Mouse (Mus musculus): ENCODE data around the gene Camk1d. TPM values are rescaled to one million over a fixed set of nuclear protein-coding genes. Genes with fewer than 3 reads are reported as not detected.
"Not testable (repeated sequence)": the region's sequence is repeated elsewhere in the genome, so short reads cannot be mapped to it uniquely, and the experiment has no call there.

Camk1d gene
- polyA plus RNA-seq, 1 experiment, result 1.9 TPM

GRCm38 (mm10) chr2:5551758-5552255, 162.5 kb downstream of the Camk1d start:
- Histone ChIP-seq H3K27ac (replicated peaks; ENCODE audit: low read depth, low read length) (no peak overlapping the region), H3K4me3 (ENCODE audit: insufficient read depth, low read depth, low read length) (no peak overlapping the region), H3K4me1 (ENCODE audit: control insufficient read depth, insufficient read depth, insufficient read length, low read length) (no peaks in the 10 kb centered on the region)

GRCm38 (mm10) chr2:5549334-5549733, 165.0 kb downstream of the Camk1d start:
- H3K4me1 ChIP-seq (ENCODE audit: control insufficient read depth, insufficient read depth, insufficient read length, low read length), result no peaks in the 10 kb centered on the region
- no peak overlapping the region for H3K27ac ChIP-seq (replicated peaks; ENCODE audit: low read depth, low read length)
- H3K4me3 ChIP-seq (ENCODE audit: insufficient read depth, low read depth, low read length), result no peak overlapping the region

- Histone ChIP-seq H3K4me3 (ENCODE audit: insufficient read depth, low read depth, low read length) (no peak overlapping the region), H3K27ac (replicated peaks; ENCODE audit: low read depth, low read length) (no peak overlapping the region), H3K4me1 (ENCODE audit: control insufficient read depth, insufficient read depth, insufficient read length, low read length) (no peaks in the 10 kb centered on the region)
Measured at GRCm38 (mm10) chr2:5548872-5549271, 165.4 kb downstream of the Camk1d start.

GRCm38 (mm10) chr2:5540870-5541269, 173.4 kb downstream of the Camk1d start:
- H3K27ac ChIP-seq (replicated peaks; ENCODE audit: low read depth, low read length), result no peak overlapping the region
- H3K4me1 ChIP-seq (ENCODE audit: control insufficient read depth, insufficient read depth, insufficient read length, low read length), result no peaks in the 10 kb centered on the region; the same call in 1 of the 2 replicates
- no peak overlapping the region for H3K4me3 ChIP-seq (ENCODE audit: insufficient read depth, low read depth, low read length)

GRCm38 (mm10) chr2:5539894-5540293, 174.4 kb downstream of the Camk1d start:
- H3K4me1 ChIP-seq (ENCODE audit: control insufficient read depth, insufficient read depth, insufficient read length, low read length); H3K27ac ChIP-seq (replicated peaks; ENCODE audit: low read depth, low read length); H3K4me3 ChIP-seq (ENCODE audit: insufficient read depth, low read depth, low read length): not testable (repeated sequence)

- Histone ChIP-seq H3K27ac (replicated peaks; ENCODE audit: low read depth, low read length) (no peak overlapping the region), H3K4me3 (ENCODE audit: insufficient read depth, low read depth, low read length) (no peak overlapping the region), H3K4me1 (ENCODE audit: control insufficient read depth, insufficient read depth, insufficient read length, low read length) (no peaks in the 10 kb centered on the region; the same call in 1 of the 2 replicates)
Measured at GRCm38 (mm10) chr2:5533868-5534267, 180.4 kb downstream of the Camk1d start.

- Histone ChIP-seq H3K4me1 (ENCODE audit: control insufficient read depth, insufficient read depth, insufficient read length, low read length) (no peaks in the 10 kb centered on the region), H3K27ac (replicated peaks; ENCODE audit: low read depth, low read length) (no peak overlapping the region), H3K4me3 (ENCODE audit: insufficient read depth, low read depth, low read length) (no peak overlapping the region)
Measured at GRCm38 (mm10) chr2:5529992-5530391, 184.3 kb downstream of the Camk1d start.

- no peak overlapping the region for H3K4me3 ChIP-seq (ENCODE audit: insufficient read depth, low read depth, low read length)
- H3K4me1 ChIP-seq (ENCODE audit: control insufficient read depth, insufficient read depth, insufficient read length, low read length), result no peaks in the 10 kb centered on the region
- H3K27ac ChIP-seq (replicated peaks; ENCODE audit: low read depth, low read length), result no peak overlapping the region
Measured at GRCm38 (mm10) chr2:5519221-5519669, 195.1 kb downstream of the Camk1d start.

GRCm38 (mm10) chr2:5515106-5515505, 199.2 kb downstream of the Camk1d start:
- Histone ChIP-seq H3K4me3 (ENCODE audit: insufficient read depth, low read depth, low read length) (no peak overlapping the region), H3K27ac (replicated peaks; ENCODE audit: low read depth, low read length) (no peak overlapping the region), H3K4me1 (ENCODE audit: control insufficient read depth, insufficient read depth, insufficient read length, low read length) (no peaks in the 10 kb centered on the region)

GRCm38 (mm10) chr2:5514095-5514494, 200.2 kb downstream of the Camk1d start:
- no peak overlapping the region for H3K4me3 ChIP-seq (ENCODE audit: insufficient read depth, low read depth, low read length)
- no peaks in the 10 kb centered on the region for H3K4me1 ChIP-seq (ENCODE audit: control insufficient read depth, insufficient read depth, insufficient read length, low read length)

GRCm38 (mm10) chr2:5513621-5514020, 200.7 kb downstream of the Camk1d start:
- Histone ChIP-seq H3K27ac (replicated peaks; ENCODE audit: low read depth, low read length) (no peak overlapping the region), H3K4me1 (ENCODE audit: control insufficient read depth, insufficient read depth, insufficient read length, low read length) (no peaks in the 10 kb centered on the region), H3K4me3 (ENCODE audit: insufficient read depth, low read depth, low read length) (no peak overlapping the region)

More at GRCm38 (mm10) chr2:5514095-5514494, 200.2 kb downstream of the Camk1d start:
- H3K27ac ChIP-seq (replicated peaks; ENCODE audit: low read depth, low read length), result no peak overlapping the region

GRCm38 (mm10) chr2:5510042-5510441, 204.3 kb downstream of the Camk1d start:
- Histone ChIP-seq H3K4me1 (ENCODE audit: control insufficient read depth, insufficient read depth, insufficient read length, low read length) (no peaks in the 10 kb centered on the region), H3K4me3 (ENCODE audit: insufficient read depth, low read depth, low read length) (no peak overlapping the region), H3K27ac (replicated peaks; ENCODE audit: low read depth, low read length) (no peak overlapping the region)

GRCm38 (mm10) chr2:5499620-5500019, 214.7 kb downstream of the Camk1d start:
- Histone ChIP-seq H3K4me1 (ENCODE audit: control insufficient read depth, insufficient read depth, insufficient read length, low read length) (no peaks in the 10 kb centered on the region), H3K27ac (replicated peaks; ENCODE audit: low read depth, low read length) (no peak overlapping the region), H3K4me3 (ENCODE audit: insufficient read depth, low read depth, low read length) (no peak overlapping the region)

- H3K4me3 ChIP-seq (ENCODE audit: insufficient read depth, low read depth, low read length), result no peak overlapping the region
- H3K27ac ChIP-seq (replicated peaks; ENCODE audit: low read depth, low read length), result no peak overlapping the region
- no peaks in the 10 kb centered on the region for H3K4me1 ChIP-seq (ENCODE audit: control insufficient read depth, insufficient read depth, insufficient read length, low read length)
Measured at GRCm38 (mm10) chr2:5489916-5490315, 224.4 kb downstream of the Camk1d start.

- no peak overlapping the region for H3K27ac ChIP-seq (replicated peaks; ENCODE audit: low read depth, low read length)
- H3K4me3 ChIP-seq (ENCODE audit: insufficient read depth, low read depth, low read length), result no peak overlapping the region
- no peaks in the 10 kb centered on the region for H3K4me1 ChIP-seq (ENCODE audit: control insufficient read depth, insufficient read depth, insufficient read length, low read length)
Measured at GRCm38 (mm10) chr2:5487344-5487743, 227.0 kb downstream of the Camk1d start.

- Histone ChIP-seq H3K4me3 (ENCODE audit: insufficient read depth, low read depth, low read length) (no peak overlapping the region), H3K4me1 (ENCODE audit: control insufficient read depth, insufficient read depth, insufficient read length, low read length) (no peaks in the 10 kb centered on the region), H3K27ac (replicated peaks; ENCODE audit: low read depth, low read length) (no peak overlapping the region)
Measured at GRCm38 (mm10) chr2:5486663-5487062, 227.7 kb downstream of the Camk1d start.
